Comparison of ENCODE assay signal across 13 mouse cellular contexts in the genomic region with DNA sequence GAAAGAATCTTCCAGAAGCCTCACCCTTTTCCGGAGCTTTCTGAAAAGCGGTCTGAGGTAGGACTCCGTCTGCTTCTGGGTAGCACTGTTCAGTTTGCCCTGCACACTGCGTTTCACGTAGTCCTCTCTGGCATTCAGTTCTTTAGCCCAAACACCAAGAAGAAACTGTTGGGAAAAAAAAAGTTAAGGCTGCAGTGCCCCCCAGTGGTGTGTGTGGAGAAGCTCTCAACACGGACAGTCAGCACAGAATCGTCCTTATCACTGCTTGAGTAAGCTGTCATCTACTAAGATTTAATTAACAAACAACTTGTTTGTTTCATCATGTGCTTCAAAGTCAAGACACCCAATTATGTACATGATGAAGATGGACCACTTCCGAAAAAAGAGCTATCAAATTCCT. TPM values are rescaled to one million over a fixed set of nuclear protein-coding genes. Genes with fewer than 3 reads are reported as not detected.
DNase-seq lines count a peak whose midpoint lies in the region; ATAC-seq and TF ChIP-seq lines count a peak whose summit lies in the region.
"Had no signal": no experiment of that assay in that cellular context is flagged by ENCODE, and none has a peak within 500 bp of the region (broad histone marks: within the 10 kb centered on the region; RNA-seq: fewer than 3 reads in every experiment).

No protein-coding gene starts in this region.

- no peaks in the 10 kb centered on the region for H3K27me3 ChIP-seq in cerebellum, adult 2 months (ENCODE audit: control insufficient read depth, insufficient read depth, low read length)
- H3K27me3 ChIP-seq in hindbrain, postnatal 0 days (ENCODE audit: insufficient read depth, low read length), result no peaks in the 10 kb centered on the region
- no peaks in the 10 kb centered on the region for H3K27me3 ChIP-seq in hindbrain, embryonic 10.5 days (ENCODE audit: insufficient read depth, poor library complexity, severe bottlenecking)
- no peaks in the 10 kb centered on the region for H3K27me3 ChIP-seq in midbrain, postnatal 0 days (ENCODE audit: insufficient read depth, low read length)
- no peaks in the 10 kb centered on the region for H3K27me3 ChIP-seq in midbrain, embryonic 11.5 days (ENCODE audit: control insufficient read depth, insufficient read depth, low read length)
- H3K27me3 ChIP-seq: hindbrain, embryonic 12.5 days; limb, embryonic 12.5 days; neural tube, embryonic 13.5 days had no signal

- no peaks in the 10 kb centered on the region for H3K9me3 ChIP-seq in hindbrain, postnatal 0 days (ENCODE audit: low read length)
- no peaks in the 10 kb centered on the region for H3K9me3 ChIP-seq in hindbrain, embryonic 10.5 days
- no peaks in the 10 kb centered on the region for H3K9me3 ChIP-seq in midbrain, postnatal 0 days (ENCODE audit: low read length)
- H3K9me3 ChIP-seq in midbrain, embryonic 11.5 days (ENCODE audit: control insufficient read depth, low read length), result no peaks in the 10 kb centered on the region
- H3K9me3 ChIP-seq: hindbrain, embryonic 12.5 days; limb, embryonic 12.5 days; neural tube, embryonic 13.5 days had no signal

- no peaks in the 10 kb centered on the region for H3K4me1 ChIP-seq in cerebellum, adult 2 months (ENCODE audit: control insufficient read depth, insufficient read depth, low read length)
- no peaks in the 10 kb centered on the region for H3K4me1 ChIP-seq in hindbrain, postnatal 0 days (ENCODE audit: insufficient read depth, low read length)
- H3K4me1 ChIP-seq in hindbrain, embryonic 10.5 days (replicated peaks), result no peaks in the 10 kb centered on the region
- no peaks in the 10 kb centered on the region for H3K4me1 ChIP-seq in midbrain, postnatal 0 days (ENCODE audit: insufficient read depth, low read length)
- no peaks in the 10 kb centered on the region for H3K4me1 ChIP-seq in midbrain, embryonic 11.5 days (ENCODE audit: control insufficient read depth, insufficient read depth, low read length)
- H3K4me1 ChIP-seq: hindbrain, embryonic 12.5 days; limb, embryonic 12.5 days; neural tube, embryonic 13.5 days had no signal

- no peak for TF ChIP-seq POLR2A in cerebellum, adult 2 months (IDR thresholded peaks at IDR 0.05; ENCODE audit: borderline replicate concordance, insufficient read depth, low read length)

- H3K4me3 ChIP-seq in cerebellum, adult 2 months (replicated peaks; ENCODE audit: insufficient read depth, low read depth, low read length), result no peak overlapping the region
- H3K4me3 ChIP-seq in hindbrain, postnatal 0 days (ENCODE audit: low read length), result no peak overlapping the region
- H3K4me3 ChIP-seq in hindbrain, embryonic 10.5 days, result no peak overlapping the region
- no peak overlapping the region for H3K4me3 ChIP-seq in midbrain, postnatal 0 days (ENCODE audit: low read depth, low read length)
- no peak overlapping the region for H3K4me3 ChIP-seq in midbrain, embryonic 11.5 days (ENCODE audit: low read depth, low read length)
- H3K4me3 ChIP-seq: hindbrain, embryonic 12.5 days; limb, embryonic 12.5 days; neural tube, embryonic 13.5 days had no signal

- H3K9ac ChIP-seq in hindbrain, postnatal 0 days (replicated peaks; ENCODE audit: low read length), result no peak overlapping the region
- no peak overlapping the region for H3K9ac ChIP-seq in midbrain, postnatal 0 days (replicated peaks; ENCODE audit: low read length, poor library complexity, severe bottlenecking)
- H3K9ac ChIP-seq in midbrain, embryonic 11.5 days (ENCODE audit: low read length), result no peak overlapping the region
- H3K9ac ChIP-seq: hindbrain, embryonic 12.5 days; limb, embryonic 12.5 days; neural tube, embryonic 13.5 days had no signal

- H3K27ac ChIP-seq in cerebellum, adult 2 months (ENCODE audit: insufficient read depth, low read length), result no peak overlapping the region
- H3K27ac ChIP-seq in hindbrain, postnatal 0 days, result no peak overlapping the region
- no peak overlapping the region for H3K27ac ChIP-seq in hindbrain, embryonic 10.5 days
- H3K27ac ChIP-seq in midbrain, postnatal 0 days (ENCODE audit: low read depth, low read length), result no peak overlapping the region
- no peak overlapping the region for H3K27ac ChIP-seq in midbrain, embryonic 11.5 days (ENCODE audit: low read depth, low read length)
- H3K27ac ChIP-seq: hindbrain, embryonic 12.5 days; limb, embryonic 12.5 days; neural tube, embryonic 13.5 days had no signal

- ATAC-seq in hindbrain, postnatal 0 days, result no peak
- no peak for ATAC-seq in midbrain, postnatal 0 days (ENCODE audit: low FRiP score)
- no peak for ATAC-seq in midbrain, embryonic 11.5 days (ENCODE audit: low FRiP score)

- peak; percentile 48 for TF ChIP-seq CTCF in cerebellum, adult 2 months (IDR thresholded peaks at IDR 0.05; ENCODE audit: borderline replicate concordance, insufficient read depth, low read depth, low read length)
- TF ChIP-seq CTCF in hindbrain, postnatal 0 days (IDR thresholded peaks at IDR 0.05; ENCODE audit: low read depth), result peak; percentile 62
- TF ChIP-seq CTCF in midbrain, postnatal 0 days (IDR thresholded peaks at IDR 0.05), result peak; percentile 69

- whole genome bisulfite sequencing in cerebellum, adult 2 months, result 68% methylated on average over 8 of the region's 8 CpGs
- WGBS in hindbrain, postnatal 0 days, result 82% methylated on average over 8 of the region's 8 CpGs
- WGBS in hindbrain, embryonic 10.5 days, result 92% methylated on average over 8 of the region's 8 CpGs
- 89% methylated on average over 8 of the region's 8 CpGs for WGBS in midbrain, postnatal 0 days
- 94% methylated on average over 8 of the region's 8 CpGs for WGBS in midbrain, embryonic 11.5 days

- H3K36me3 ChIP-seq in hindbrain, postnatal 0 days (ENCODE audit: insufficient read depth, low read length), result peaks cover 44% of the 10 kb centered on the region; the same call in 1 of the 2 replicates
- H3K36me3 ChIP-seq in hindbrain, embryonic 10.5 days, result peaks cover 98% of the 10 kb centered on the region
- peaks cover 57% of the 10 kb centered on the region for H3K36me3 ChIP-seq in midbrain, postnatal 0 days (ENCODE audit: insufficient read depth, low read length)
- peaks cover 16% of the 10 kb centered on the region for H3K36me3 ChIP-seq in midbrain, embryonic 11.5 days (ENCODE audit: control insufficient read depth, insufficient read depth, low read length)

- DNase-seq in cerebellum, adult 2 months, result no peak
- no peak for DNase-seq in cerebellum, adult 11 months
- DNase-seq in hindbrain, postnatal 0 days (ENCODE audit: low spot score), result peak; percentile 56
- no peak for DNase-seq in hindbrain, embryonic 10.5 days (ENCODE audit: low spot score)
- DNase-seq in midbrain, postnatal 0 days (ENCODE audit: low spot score), result peak; percentile 40
- no peak for DNase-seq in midbrain, embryonic 11.5 days (ENCODE audit: low spot score, missing footprints)
- DNase-seq in retina, postnatal 1 day, result peak; percentile 30
- no peak for DNase-seq in MN1 (ENCODE audit: low spot score)
- DNase-seq: gastrocnemius, postnatal 25 days; thymus, postnatal 4 days had no signal

- no peak overlapping the region for H3K4me2 ChIP-seq in hindbrain, postnatal 0 days (ENCODE audit: low read depth, low read length)
- no peak overlapping the region for H3K4me2 ChIP-seq in midbrain, postnatal 0 days (ENCODE audit: low read depth, low read length, poor library complexity, severe bottlenecking)
- H3K4me2 ChIP-seq in midbrain, embryonic 11.5 days, result no peak overlapping the region
- H3K4me2 ChIP-seq: hindbrain, embryonic 12.5 days; limb, embryonic 12.5 days; neural tube, embryonic 13.5 days had no signal

RNA-seq across cellular contexts. Expression of a gene that starts 16.1 kb away (rescaled TPM):
- polyA plus RNA-seq in cerebellum, adult 2 months (2012; rRNA removed), result 45.7 and 47.8 TPM in 2 replicates
- total RNA-seq in hindbrain, postnatal 0 days (2014; rRNA removed), result 23.4 and 26.7 TPM in 2 replicates
- 27.1 and 28.9 TPM in 2 replicates for polyA plus RNA-seq in hindbrain, postnatal 0 days (2015; fragmentation: Nextera tagmentation; extraction: Ambion mirVana)
- polyA plus RNA-seq in hindbrain, embryonic 10.5 days (2016; fragmentation: Nextera tagmentation; extraction: Ambion mirVana), result 36.1 and 39.9 TPM in 2 replicates
- 28.2 and 35.8 TPM in 2 replicates for total RNA-seq in midbrain, postnatal 0 days (2014; rRNA removed)
- 28.6 and 29.2 TPM in 2 replicates for polyA plus RNA-seq in midbrain, postnatal 0 days (2015; fragmentation: Nextera tagmentation; extraction: Ambion mirVana)
- 44.4 and 52.6 TPM in 2 replicates for polyA plus RNA-seq in midbrain, embryonic 11.5 days (2014; fragmentation: Nextera tagmentation; extraction: Ambion mirVana)

Comparison
In these comparisons a context has a peak if more than half of its experiments do, and no peak if none do; other contexts are left out.
1. DNase-seq: peak in hindbrain, postnatal 0 days (single experiment), midbrain, postnatal 0 days (single experiment) and retina, postnatal 1 day (single experiment); none in cerebellum, adult 2 months (0 of 2), cerebellum, adult 11 months (single experiment), hindbrain, embryonic 10.5 days (single experiment), midbrain, embryonic 11.5 days (single experiment) and MN1 (single experiment).
2. Peak in every context shown above with its lines, with median percentiles within 50 percentile points of each other: CTCF ChIP-seq.